Mouse (Mus musculus) thymus, adult 2 months (tissue): ENCODE measurements at regions not wholly inside any gene's neighbourhood (a gene's known extent, or its start where the extent isn't known, plus 50 kb on each side); places are given as distances from the start of the nearest gene placed in this dataset.

Experiments used
- DNase-seq: peaks from one replicate; pipeline ENCODE4 v3.0.0; 2021
- H3K27ac ChIP-seq: fragments of 200-500 bp; 2 replicates; pipeline ENCODE4 v1.5.1; 2012; ENCODE audit warnings: low read length, control low read depth; ENCODE audit not compliant: control insufficient read depth, insufficient read depth
- H3K27me3 ChIP-seq: fragments of 200-500 bp; 2 replicates; pipeline ENCODE4 v1.6.1; 2012; ENCODE audit warnings: mild to moderate bottlenecking, low read length, moderate library complexity, mixed read lengths; ENCODE audit not compliant: control insufficient read depth, insufficient read depth
- H3K36me3 ChIP-seq: fragments of 200-500 bp; 2 replicates; pipeline ENCODE4 v1.6.1; 2012; ENCODE audit warnings: mild to moderate bottlenecking, low read length, moderate library complexity; ENCODE audit not compliant: control insufficient read depth, insufficient read depth
- H3K4me1 ChIP-seq: fragments of 200-500 bp; replicated peaks from 2 replicates; pipeline ENCODE4 v1.6.1; 2012; ENCODE audit warnings: low read length; ENCODE audit not compliant: control insufficient read depth, insufficient read depth
- H3K4me3 ChIP-seq: fragments of 200-500 bp; 2 replicates; pipeline ENCODE4 v1.5.1; 2012; ENCODE audit warnings: mild to moderate bottlenecking, low read length, control low read depth, moderate library complexity; ENCODE audit not compliant: control insufficient read depth, insufficient read depth
- CTCF ChIP-seq: fragments of 200-500 bp; IDR thresholded peaks from 2 replicates; pipeline ENCODE4 v1.5.1; 2012; ENCODE audit warnings: mild to moderate bottlenecking, control low read depth, low read length, moderate library complexity, borderline replicate concordance; ENCODE audit not compliant: control insufficient read depth, poor library complexity, insufficient read depth; ENCODE audit errors: extremely low read depth
- POLR2A ChIP-seq: fragments of 200-500 bp; IDR thresholded peaks from 2 replicates; pipeline ENCODE4 v1.6.1; 2012; ENCODE audit warnings: mild to moderate bottlenecking, low read length, control low read depth, moderate library complexity; ENCODE audit not compliant: control insufficient read depth, poor library complexity, insufficient read depth; ENCODE audit errors: extremely low read depth
- WGBS: fragments of 180-500 bp; shearing (Covaris S2); methylation state at CpG from one replicate; pipeline ENCODE4 v1.1.7; 2018; 5-methylcytosine and 5-hydroxymethylcytosine counted together

DNA sequence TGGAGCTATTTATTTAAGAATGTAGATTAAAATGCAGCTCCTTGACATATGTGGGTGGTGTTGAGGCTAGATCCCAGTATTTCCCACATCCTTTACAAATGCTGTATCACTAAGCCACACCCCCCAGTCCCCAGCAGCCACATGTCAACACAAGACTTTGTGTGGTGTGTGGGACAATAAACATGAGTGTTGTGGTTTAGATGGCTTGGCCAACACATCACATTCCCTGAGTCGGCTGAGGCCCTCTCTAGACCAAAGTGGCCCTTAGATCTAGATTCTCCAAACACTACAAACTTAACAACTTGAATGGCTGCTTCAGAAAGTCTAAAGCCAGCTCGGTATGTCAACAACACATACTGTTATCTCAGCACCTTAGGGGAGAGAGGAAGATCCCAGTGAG lies 94.2 kb upstream of the Nxt1 start:
- 48% methylated on average over 2 of the region's 2 CpGs for WGBS
- TF ChIP-seq CTCF (no peak), POLR2A (no peak)
- Histone ChIP-seq H3K4me1 (no peaks in the 10 kb centered on the region), H3K4me3 (no peak overlapping the region), H3K27ac (no peak overlapping the region), H3K36me3 (no peaks in the 10 kb centered on the region), H3K27me3 (no peaks in the 10 kb centered on the region)
- DNase-seq, result no peak

DNA sequence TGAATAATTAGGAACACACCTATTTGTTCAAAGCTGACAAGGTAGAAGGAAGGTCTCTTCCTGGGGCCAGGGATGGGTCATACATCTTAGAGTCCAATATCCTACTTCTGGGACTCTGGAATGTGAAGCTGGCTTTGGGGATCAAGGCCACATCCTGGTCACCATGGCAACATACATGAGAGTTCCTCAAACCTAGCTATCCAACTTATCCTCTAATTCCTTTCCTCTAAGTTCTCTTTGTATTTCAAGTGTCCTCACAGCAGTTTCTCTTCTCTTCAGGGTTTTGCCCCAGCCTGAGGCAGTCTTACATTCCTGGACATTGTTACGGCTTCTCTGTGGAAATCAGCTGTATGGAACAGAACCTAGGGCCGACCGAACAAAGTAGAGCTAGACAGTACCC lies 97.0 kb upstream of the Nxt1 start:
- WGBS, result 82% methylated on average over 3 of the region's 3 CpGs

DNA sequence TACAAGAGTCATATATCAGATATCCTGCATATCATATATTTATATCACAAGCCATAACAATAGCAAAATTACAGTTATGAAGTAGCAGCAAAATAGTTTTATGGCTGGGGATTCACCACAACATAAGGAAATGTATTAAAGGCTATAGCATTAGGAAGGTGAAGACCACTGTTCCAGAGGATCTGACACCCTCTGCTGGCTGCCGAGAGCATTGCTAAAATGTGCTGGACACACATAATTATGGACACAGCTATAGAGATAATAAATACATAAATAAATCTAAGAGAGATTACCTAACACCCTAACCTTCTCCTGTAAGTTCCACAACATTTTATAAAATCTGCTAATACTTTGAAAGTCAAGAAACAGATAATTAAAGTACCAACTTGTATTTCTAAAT lies 100.2 kb upstream of the Nxt1 start:
- no peak for TF ChIP-seq CTCF
- WGBS, result 16% methylated on average over 1 of the region's 1 CpGs
- Histone ChIP-seq H3K27me3 (no peaks in the 10 kb centered on the region), H3K4me3 (no peak overlapping the region), H3K36me3 (no peaks in the 10 kb centered on the region), H3K27ac (no peak overlapping the region), H3K4me1 (no peaks in the 10 kb centered on the region)
- peak; percentile 35 for DNase-seq

More for the DNA sequence above, 97.0 kb upstream of the Nxt1 start:
- Histone ChIP-seq H3K36me3 (no peaks in the 10 kb centered on the region), H3K4me3 (no peak overlapping the region), H3K27ac (no peak overlapping the region), H3K4me1 (no peaks in the 10 kb centered on the region), H3K27me3 (no peaks in the 10 kb centered on the region)
- no peak for TF ChIP-seq CTCF
- no peak for TF ChIP-seq POLR2A
- no peak for DNase-seq

- Histone ChIP-seq H3K36me3 (no peaks in the 10 kb centered on the region), H3K27me3 (no peaks in the 10 kb centered on the region), H3K27ac (no peak overlapping the region), H3K4me3 (no peak overlapping the region), H3K4me1 (no peaks in the 10 kb centered on the region)
- no peak for DNase-seq
- no peak for TF ChIP-seq CTCF
- TF ChIP-seq POLR2A, result no peak
- 93% methylated on average over 1 of the region's 1 CpGs for WGBS
Measured at GRCm38 (mm10) chr2:148571616-148572015, 100.8 kb upstream of the Nxt1 start.

DNA sequence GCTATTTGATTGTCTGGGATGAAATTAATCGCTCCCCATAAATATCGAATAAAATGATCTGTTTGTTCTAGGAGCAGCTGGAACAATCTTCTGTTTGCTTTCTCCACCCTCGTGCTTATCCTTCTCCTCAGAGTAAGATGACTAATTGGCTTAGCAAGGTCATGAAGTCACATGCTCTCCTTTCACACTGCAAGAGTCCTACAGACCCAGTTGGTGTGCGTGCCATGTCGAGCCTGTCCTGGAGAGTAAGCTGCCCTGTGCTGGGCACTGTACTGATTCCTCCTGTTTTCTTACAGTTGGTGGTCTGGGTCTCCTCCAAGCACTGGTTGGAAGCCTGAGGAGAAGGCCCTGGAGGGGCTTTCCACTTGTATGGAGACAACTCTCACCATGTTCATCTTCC lies 101.4 kb upstream of the Nxt1 start:
- Histone ChIP-seq H3K27ac (no peak overlapping the region), H3K36me3 (no peaks in the 10 kb centered on the region), H3K4me1 (no peaks in the 10 kb centered on the region), H3K27me3 (no peaks in the 10 kb centered on the region), H3K4me3 (no peak overlapping the region)
- TF ChIP-seq CTCF, result no peak
- no peak for TF ChIP-seq POLR2A
- 94% methylated on average over 5 of the region's 5 CpGs for WGBS
- no peak for DNase-seq

- Histone ChIP-seq H3K36me3 (no peaks in the 10 kb centered on the region), H3K4me3 (no peak overlapping the region), H3K27ac (no peak overlapping the region), H3K4me1 (no peaks in the 10 kb centered on the region), H3K27me3 (no peaks in the 10 kb centered on the region)
- TF ChIP-seq CTCF (no peak), POLR2A (no peak)
- no peak for DNase-seq
- WGBS, result 58% methylated on average over 2 of the region's 2 CpGs
Measured at GRCm38 (mm10) chr2:148567930-148568481, 104.4 kb upstream of the Nxt1 start.

DNA sequence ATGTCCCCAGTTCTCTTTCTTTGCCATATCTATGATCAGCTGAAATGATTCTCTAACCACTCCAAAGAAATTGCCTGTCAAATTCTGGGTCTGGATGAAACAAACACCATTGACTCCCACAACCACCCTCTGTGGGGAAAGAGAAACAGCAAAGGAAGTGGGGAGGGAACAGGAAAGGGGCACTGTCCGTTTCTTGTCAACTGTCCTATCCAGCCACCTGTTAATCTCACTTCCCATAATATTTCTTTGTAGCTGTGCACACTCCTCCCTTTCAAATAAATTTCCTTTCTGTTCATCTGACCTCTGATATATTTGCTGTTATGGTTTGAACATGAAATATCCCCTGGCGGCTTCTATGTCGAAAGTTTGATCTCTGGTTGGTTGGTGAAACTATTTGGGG lies 109.0 kb upstream of the Nxt1 start:
- 8% methylated on average over 3 of the region's 3 CpGs for WGBS
- H3K27me3 ChIP-seq, result no peaks in the 10 kb centered on the region
- no peak overlapping the region for H3K27ac ChIP-seq
- no peak overlapping the region for H3K4me3 ChIP-seq
- H3K36me3 ChIP-seq, result no peaks in the 10 kb centered on the region
- DNase-seq, result no peak
- no peak for TF ChIP-seq POLR2A
- no peak for TF ChIP-seq CTCF
- no peaks in the 10 kb centered on the region for H3K4me1 ChIP-seq

GRCm38 (mm10) chr2:148562041-148562440 lies 110.4 kb upstream of the Nxt1 start:
- H3K36me3 ChIP-seq, result no peaks in the 10 kb centered on the region
- TF ChIP-seq CTCF, result no peak
- no peak for TF ChIP-seq POLR2A
- H3K27ac ChIP-seq, result no peak overlapping the region
- DNase-seq, result no peak
- no peaks in the 10 kb centered on the region for H3K27me3 ChIP-seq
- H3K4me3 ChIP-seq, result no peak overlapping the region
- 84% methylated on average over 3 of the region's 3 CpGs for WGBS
- H3K4me1 ChIP-seq, result no peaks in the 10 kb centered on the region
